Mouse (Mus musculus) urinary bladder, postnatal 14 days (tissue): ENCODE data around the gene Lrrc31.
"Not testable (repeated sequence)": the region's sequence is repeated elsewhere in the genome, so short reads cannot be mapped to it uniquely, and the experiment has no call there.

Experiments
- DNase-seq: peaks from one replicate; pipeline ENCODE4 v3.0.0; 2021; ENCODE audit warnings: low spot score

Gene Lrrc31

GRCm38 (mm10) chr3:30699711-30700505, at the start of gene Lrrc31:
Gene Lrrc31 (minus strand): TSS chr3:30699843.
- DNase-seq: not testable (repeated sequence)

- no peak for DNase-seq
Observed at GRCm38 (mm10) chr3:30748316-30748715, 48.7 kb upstream of the Lrrc31 start.

GRCm38 (mm10) chr3:30746006-30746405, 46.4 kb upstream of the Lrrc31 start, which contains the start of gene Samd7:
Gene Samd7 (plus strand): TSS chr3:30746293.
- no peak for DNase-seq

GRCm38 (mm10) chr3:30742891-30743290, 43.2 kb upstream of the Lrrc31 start:
- DNase-seq: no peak

GRCm38 (mm10) chr3:30741306-30741705, 41.7 kb upstream of the Lrrc31 start:
- DNase-seq: peak; percentile 26

GRCm38 (mm10) chr3:30736809-30737208, 37.2 kb upstream of the Lrrc31 start:
- no peak for DNase-seq

GRCm38 (mm10) chr3:30729046-30729445, 29.4 kb upstream of the Lrrc31 start:
- DNase-seq: no peak

GRCm38 (mm10) chr3:30727209-30727608, 27.6 kb upstream of the Lrrc31 start:
- no peak for DNase-seq

GRCm38 (mm10) chr3:30725514-30725913, 25.9 kb upstream of the Lrrc31 start:
- DNase-seq: peak; percentile 5

- DNase-seq: no peak
Observed at GRCm38 (mm10) chr3:30724848-30725465, 25.3 kb upstream of the Lrrc31 start.

GRCm38 (mm10) chr3:30724105-30724824, 24.6 kb upstream of the Lrrc31 start:
- DNase-seq: no peak

GRCm38 (mm10) chr3:30723179-30723578, 23.5 kb upstream of the Lrrc31 start:
- no peak for DNase-seq

- DNase-seq: no peak
Observed at GRCm38 (mm10) chr3:30722461-30722860, 22.8 kb upstream of the Lrrc31 start.

- no peak for DNase-seq
Observed at GRCm38 (mm10) chr3:30722036-30722435, 22.4 kb upstream of the Lrrc31 start.

GRCm38 (mm10) chr3:30718649-30719048, 19.0 kb upstream of the Lrrc31 start:
- no peak for DNase-seq

GRCm38 (mm10) chr3:30713334-30713733, 13.7 kb upstream of the Lrrc31 start:
- DNase-seq: no peak

GRCm38 (mm10) chr3:30710191-30710590, 10.5 kb upstream of the Lrrc31 start:
- DNase-seq: no peak

GRCm38 (mm10) chr3:30706614-30707276, 7.1 kb upstream of the Lrrc31 start:
- DNase-seq: no peak

GRCm38 (mm10) chr3:30705977-30706376, 6.3 kb upstream of the Lrrc31 start:
- no peak for DNase-seq

- DNase-seq: no peak
Observed at GRCm38 (mm10) chr3:30697891-30698290, 1.8 kb downstream of the Lrrc31 start.

GRCm38 (mm10) chr3:30696346-30696745, 3.3 kb downstream of the Lrrc31 start:
- peak; percentile 57 for DNase-seq

GRCm38 (mm10) chr3:30695661-30696060, 4.0 kb downstream of the Lrrc31 start:
- no peak for DNase-seq
